Mouse (Mus musculus) limb, embryonic 10.5 days (tissue): ENCODE results near the gene Ndufs5. TPM values are rescaled to one million over a fixed set of nuclear protein-coding genes. Genes with fewer than 3 reads are reported as not detected.

Source experiments
- DNase-seq: peaks from one replicate; pipeline ENCODE4 v3.0.0-alpha.2; 2017; ENCODE audit warnings: low spot score
- H3K27ac ChIP-seq: fragments of 300-500 bp; sonication (generic); 2 replicates; pipeline ENCODE4 v1.5.1; 2016; ENCODE audit warnings: mild to moderate bottlenecking
- H3K27me3 ChIP-seq: fragments of 300-500 bp; sonication (generic); 2 replicates; pipeline ENCODE4 v1.6.1; 2016; ENCODE audit warnings: low read depth, mild to moderate bottlenecking; ENCODE audit not compliant: poor library complexity, severe bottlenecking
- H3K36me3 ChIP-seq: fragments of 300-500 bp; sonication (generic); 2 replicates; pipeline ENCODE4 v1.6.1; 2016; ENCODE audit warnings: mild to moderate bottlenecking, moderate library complexity
- H3K4me1 ChIP-seq: fragments of 300-500 bp; sonication (generic); 2 replicates; pipeline ENCODE4 v1.6.1; 2016
- H3K4me3 ChIP-seq: fragments of 300-500 bp; sonication (generic); 2 replicates; pipeline ENCODE4 v1.5.1; 2016; ENCODE audit warnings: mild to moderate bottlenecking, moderate library complexity
- H3K9me3 ChIP-seq: fragments of 300-500 bp; sonication (generic); replicated peaks from 2 replicates; pipeline ENCODE4 v1.6.1; 2016; ENCODE audit warnings: mild to moderate bottlenecking
- WGBS: fragments of 180-500 bp; shearing (Covaris S2); methylation state at CpG from one replicate; pipeline ENCODE4 v1.1.7; 2016; 5-methylcytosine and 5-hydroxymethylcytosine counted together
- polyA plus RNA-seq: library from polyadenylated mRNA; unstranded; fragments of >200 nt; fragmentation: Nextera tagmentation; extraction: Ambion mirVana; gene quantifications from 2 replicates; pipeline ENCODE4 v1.2.1, GENCODE M21; 2016

Ndufs5 gene
- polyA plus RNA-seq, 1 experiment from 2014 or later: 340 TPM

GRCm38 (mm10) chr4:123732163-123732910 is 14.3 kb upstream of the Ndufs5 start:
- peaks cover 42% of the 10 kb centered on the region for H3K36me3 ChIP-seq
- no peak overlapping the region for H3K27ac ChIP-seq
- no peaks in the 10 kb centered on the region for H3K4me1 ChIP-seq
- H3K4me3 ChIP-seq: no peak overlapping the region
- 92% methylated on average over 4 of the region's 4 CpGs for WGBS
- no peaks in the 10 kb centered on the region for H3K27me3 ChIP-seq
- no peaks in the 10 kb centered on the region for H3K9me3 ChIP-seq
- no peak for DNase-seq

GRCm38 (mm10) chr4:123721761-123722160 is 3.8 kb upstream of the Ndufs5 start:
- no peaks in the 10 kb centered on the region for H3K9me3 ChIP-seq

GRCm38 (mm10) chr4:123718434-123718780 is 405 bp upstream of the Ndufs5 start:
- H3K36me3 ChIP-seq: peaks cover 25% of the 10 kb centered on the region
- no peaks in the 10 kb centered on the region for H3K27me3 ChIP-seq
- H3K27ac ChIP-seq: peak overlapping the region; percentile 86
- peaks cover 10% of the 10 kb centered on the region for H3K4me1 ChIP-seq
- no peak for DNase-seq
- no peaks in the 10 kb centered on the region for H3K9me3 ChIP-seq
- peak overlapping the region; percentile 87 for H3K4me3 ChIP-seq
- 30% methylated on average over 7 of the region's 7 CpGs for WGBS

More at GRCm38 (mm10) chr4:123721761-123722160, 3.8 kb upstream of the Ndufs5 start:
- Histone ChIP-seq H3K4me1 (peaks cover 10% of the 10 kb centered on the region), H3K27me3 (no peaks in the 10 kb centered on the region), H3K36me3 (no peaks in the 10 kb centered on the region), H3K4me3 (no peak overlapping the region), H3K27ac (no peak overlapping the region)
- no peak for DNase-seq
- 90% methylated on average over 4 of the region's 4 CpGs for WGBS

GRCm38 (mm10) chr4:123712431-123712830 is 5.6 kb downstream of the Ndufs5 start:
- WGBS: 88% methylated on average over 3 of the region's 3 CpGs
- Histone ChIP-seq H3K27ac (no peak overlapping the region), H3K27me3 (no peaks in the 10 kb centered on the region), H3K4me1 (peaks cover 5% of the 10 kb centered on the region), H3K4me3 (no peak overlapping the region), H3K36me3 (peaks cover 48% of the 10 kb centered on the region), H3K9me3 (no peaks in the 10 kb centered on the region)
- no peak for DNase-seq

- no peak overlapping the region for H3K4me3 ChIP-seq
- no peaks in the 10 kb centered on the region for H3K4me1 ChIP-seq
- peaks cover 15% of the 10 kb centered on the region for H3K36me3 ChIP-seq
- H3K9me3 ChIP-seq: no peaks in the 10 kb centered on the region
- 92% methylated on average over 5 of the region's 5 CpGs for WGBS
- no peaks in the 10 kb centered on the region for H3K27me3 ChIP-seq
- DNase-seq: no peak
- H3K27ac ChIP-seq: no peak overlapping the region
These were observed 10.7 kb downstream of the Ndufs5 start for GRCm38 (mm10) chr4:123707340-123707739.

GRCm38 (mm10) chr4:123705340-123705739 is 12.7 kb downstream of the Ndufs5 start:
- DNase-seq: no peak
- Histone ChIP-seq H3K36me3 (no peaks in the 10 kb centered on the region), H3K4me3 (no peak overlapping the region), H3K27ac (no peak overlapping the region), H3K27me3 (no peaks in the 10 kb centered on the region), H3K9me3 (no peaks in the 10 kb centered on the region), H3K4me1 (no peaks in the 10 kb centered on the region)
- WGBS: 85% methylated on average over 2 of the region's 2 CpGs

GRCm38 (mm10) chr4:123693384-123693783 is 24.6 kb downstream of the Ndufs5 start:
- no peaks in the 10 kb centered on the region for H3K27me3 ChIP-seq
- WGBS: 85% methylated on average over 12 of the region's 12 CpGs
- H3K36me3 ChIP-seq: no peaks in the 10 kb centered on the region
- no peaks in the 10 kb centered on the region for H3K9me3 ChIP-seq
- DNase-seq: no peak
- no peak overlapping the region for H3K4me3 ChIP-seq
- no peak overlapping the region for H3K27ac ChIP-seq
- 0 out of 2 replicates have a peak, but pooled peaks cover 3% of the 10 kb centered on the region for H3K4me1 ChIP-seq

- Histone ChIP-seq H3K27ac (no peak overlapping the region), H3K4me3 (no peak overlapping the region), H3K9me3 (no peaks in the 10 kb centered on the region), H3K36me3 (no peaks in the 10 kb centered on the region), H3K4me1 (peaks cover 8% of the 10 kb centered on the region), H3K27me3 (no peaks in the 10 kb centered on the region)
- DNase-seq: no peak
- WGBS: 81% methylated on average over 3 of the region's 3 CpGs
These were observed 25.9 kb downstream of the Ndufs5 start for GRCm38 (mm10) chr4:123692071-123692470.

- peaks cover 16% of the 10 kb centered on the region for H3K27me3 ChIP-seq
- 88% methylated on average over 10 of the region's 10 CpGs for WGBS
These were observed 27.7 kb downstream of the Ndufs5 start for GRCm38 (mm10) chr4:123690311-123690710.

GRCm38 (mm10) chr4:123687025-123687781 is 30.8 kb downstream of the Ndufs5 start:
- Histone ChIP-seq H3K36me3 (no peaks in the 10 kb centered on the region), H3K9me3 (no peaks in the 10 kb centered on the region), H3K4me1 (peaks cover 16% of the 10 kb centered on the region), H3K27ac (peak overlapping the region; percentile 88), H3K4me3 (peak overlapping the region; percentile 89), H3K27me3 (peaks cover 26% of the 10 kb centered on the region)
- whole genome bisulfite sequencing: 0% methylated on average over 61 of the region's 89 CpGs
- peak; percentile 67 for DNase-seq

More at GRCm38 (mm10) chr4:123690311-123690710, 27.7 kb downstream of the Ndufs5 start:
- Histone ChIP-seq H3K4me1 (peaks cover 19% of the 10 kb centered on the region), H3K27ac (no peak overlapping the region), H3K36me3 (no peaks in the 10 kb centered on the region), H3K9me3 (no peaks in the 10 kb centered on the region), H3K4me3 (no peak overlapping the region)
- DNase-seq: no peak

GRCm38 (mm10) chr4:123686368-123687024 is 31.5 kb downstream of the Ndufs5 start:
- under 1% methylated on average over 43 of the region's 56 CpGs for WGBS
- H3K27ac ChIP-seq: peak overlapping the region; percentile 88
- peak overlapping the region; percentile 89 for H3K4me3 ChIP-seq
- peak; percentile 53 for DNase-seq
- no peaks in the 10 kb centered on the region for H3K9me3 ChIP-seq
- no peaks in the 10 kb centered on the region for H3K36me3 ChIP-seq
- H3K4me1 ChIP-seq: peaks cover 20% of the 10 kb centered on the region
- peaks cover 26% of the 10 kb centered on the region for H3K27me3 ChIP-seq

- no peak overlapping the region for H3K27ac ChIP-seq
- DNase-seq: no peak
- WGBS: 56% methylated on average over 8 of the region's 8 CpGs
These were observed 32.3 kb downstream of the Ndufs5 start for GRCm38 (mm10) chr4:123685506-123686242.

More at GRCm38 (mm10) chr4:123685506-123686242, 32.3 kb downstream of the Ndufs5 start:
- no peaks in the 10 kb centered on the region for H3K36me3 ChIP-seq
- peak overlapping the region; percentile 89 for H3K4me3 ChIP-seq
- H3K4me1 ChIP-seq: peaks cover 25% of the 10 kb centered on the region
- H3K9me3 ChIP-seq: no peaks in the 10 kb centered on the region
- peaks cover 26% of the 10 kb centered on the region for H3K27me3 ChIP-seq
